Mouse (Mus musculus) limb, embryonic 10.5 days (tissue): ENCODE data around the gene 2610028H24Rik. TPM values are rescaled to one million over a fixed set of nuclear protein-coding genes. Genes with fewer than 3 reads are reported as not detected.

ENCODE experiments used
- DNase-seq: peaks from one replicate; pipeline ENCODE4 v3.0.0-alpha.2; 2017; ENCODE audit warnings: low spot score
- H3K27ac ChIP-seq: fragments of 300-500 bp; sonication (generic); 2 replicates; pipeline ENCODE4 v1.5.1; 2016; ENCODE audit warnings: mild to moderate bottlenecking
- H3K27me3 ChIP-seq: fragments of 300-500 bp; sonication (generic); 2 replicates; pipeline ENCODE4 v1.6.1; 2016; ENCODE audit warnings: low read depth, mild to moderate bottlenecking; ENCODE audit not compliant: poor library complexity, severe bottlenecking
- H3K36me3 ChIP-seq: fragments of 300-500 bp; sonication (generic); 2 replicates; pipeline ENCODE4 v1.6.1; 2016; ENCODE audit warnings: mild to moderate bottlenecking, moderate library complexity
- H3K4me1 ChIP-seq: fragments of 300-500 bp; sonication (generic); 2 replicates; pipeline ENCODE4 v1.6.1; 2016
- H3K4me3 ChIP-seq: fragments of 300-500 bp; sonication (generic); 2 replicates; pipeline ENCODE4 v1.5.1; 2016; ENCODE audit warnings: mild to moderate bottlenecking, moderate library complexity
- H3K9me3 ChIP-seq: fragments of 300-500 bp; sonication (generic); replicated peaks from 2 replicates; pipeline ENCODE4 v1.6.1; 2016; ENCODE audit warnings: mild to moderate bottlenecking
- WGBS: fragments of 180-500 bp; shearing (Covaris S2); methylation state at CpG from one replicate; pipeline ENCODE4 v1.1.7; 2016; 5-methylcytosine and 5-hydroxymethylcytosine counted together
- polyA plus RNA-seq: library from polyadenylated mRNA; unstranded; fragments of >200 nt; fragmentation: Nextera tagmentation; extraction: Ambion mirVana; gene quantifications from 2 replicates; pipeline ENCODE4 v1.2.1, GENCODE M21; 2016

2610028H24Rik gene
- polyA plus RNA-seq, 1 experiment from 2014 or later, result not detected

DNA sequence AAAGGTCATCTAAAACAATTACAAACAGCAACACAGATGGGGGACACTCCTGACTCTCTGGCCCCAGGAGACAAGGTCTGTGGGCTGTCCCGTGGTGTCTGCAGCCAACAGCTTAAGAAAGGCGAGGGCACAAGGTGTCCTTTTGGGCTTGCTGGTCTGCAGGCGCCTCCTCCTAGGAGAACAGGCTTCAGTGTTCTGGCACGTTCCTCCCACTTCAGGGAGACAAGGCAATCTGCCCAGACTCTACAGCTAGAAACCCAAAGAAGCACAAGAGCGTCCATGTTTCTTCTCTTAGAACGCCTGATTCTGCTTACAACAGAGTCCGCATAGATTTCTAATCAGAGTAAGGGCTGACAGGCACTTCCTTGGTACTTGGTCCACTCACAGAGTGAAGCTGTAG is 13.4 kb downstream of the 2610028H24Rik start:
- DNase-seq, result no peak
- no peaks in the 10 kb centered on the region for H3K4me1 ChIP-seq
- no peak overlapping the region for H3K4me3 ChIP-seq
- H3K27me3 ChIP-seq, result no peaks in the 10 kb centered on the region
- WGBS, result 94% methylated on average over 7 of the region's 7 CpGs
- peaks cover 45% of the 10 kb centered on the region for H3K36me3 ChIP-seq
- no peak overlapping the region for H3K27ac ChIP-seq
- H3K9me3 ChIP-seq, result no peaks in the 10 kb centered on the region

GRCm38 (mm10) chr10:76462721-76463120 is 13.8 kb downstream of the 2610028H24Rik start:
- WGBS, result 90% methylated on average over 6 of the region's 6 CpGs
- no peaks in the 10 kb centered on the region for H3K27me3 ChIP-seq

GRCm38 (mm10) chr10:76468203-76469162 is 19.6 kb downstream of the 2610028H24Rik start, which contains the start of the genes Mcm3ap and Ybey:
Mcm3ap (plus strand) TSS chr10:76468927.
Ybey (minus strand) TSS chr10:76469114.
- H3K36me3 ChIP-seq, result peaks cover 56% of the 10 kb centered on the region
- peak within 1 kb of the TSS; percentile 92 for H3K27ac ChIP-seq
- 2% methylated on average over 55 of the region's 55 CpGs for WGBS
- peak within 1 kb of the TSS; percentile 69 for H3K4me3 ChIP-seq
- H3K4me1 ChIP-seq, result peaks cover 3% of the 10 kb centered on the region; the same call in 1 of the 2 replicates
- H3K9me3 ChIP-seq, result no peaks in the 10 kb centered on the region
- peak; percentile 96 for DNase-seq
- H3K27me3 ChIP-seq, result no peaks in the 10 kb centered on the region

More at GRCm38 (mm10) chr10:76462721-76463120, 13.8 kb downstream of the 2610028H24Rik start:
- no peak for DNase-seq
- Histone ChIP-seq H3K36me3 (peaks cover 45% of the 10 kb centered on the region), H3K9me3 (no peaks in the 10 kb centered on the region), H3K4me1 (0 out of 2 replicates have a peak, but pooled peaks cover 2% of the 10 kb centered on the region), H3K27ac (no peak overlapping the region), H3K4me3 (no peak overlapping the region)

- WGBS, result 94% methylated on average over 5 of the region's 5 CpGs
- Histone ChIP-seq H3K36me3 (peaks cover 88% of the 10 kb centered on the region), H3K4me1 (no peaks in the 10 kb centered on the region), H3K27me3 (no peaks in the 10 kb centered on the region), H3K9me3 (no peaks in the 10 kb centered on the region), H3K4me3 (no peak overlapping the region), H3K27ac (no peak overlapping the region)
- DNase-seq, result no peak
Observed at GRCm38 (mm10) chr10:76473759-76474158, 24.9 kb downstream of the 2610028H24Rik start.

GRCm38 (mm10) chr10:76480851-76481250 is 32.0 kb downstream of the 2610028H24Rik start:
- no peak for DNase-seq
- 92% methylated on average over 13 of the region's 13 CpGs for WGBS
- Histone ChIP-seq H3K9me3 (no peaks in the 10 kb centered on the region), H3K4me1 (no peaks in the 10 kb centered on the region), H3K27ac (no peak overlapping the region), H3K27me3 (no peaks in the 10 kb centered on the region), H3K36me3 (peaks cover 98% of the 10 kb centered on the region), H3K4me3 (no peak overlapping the region)

DNA sequence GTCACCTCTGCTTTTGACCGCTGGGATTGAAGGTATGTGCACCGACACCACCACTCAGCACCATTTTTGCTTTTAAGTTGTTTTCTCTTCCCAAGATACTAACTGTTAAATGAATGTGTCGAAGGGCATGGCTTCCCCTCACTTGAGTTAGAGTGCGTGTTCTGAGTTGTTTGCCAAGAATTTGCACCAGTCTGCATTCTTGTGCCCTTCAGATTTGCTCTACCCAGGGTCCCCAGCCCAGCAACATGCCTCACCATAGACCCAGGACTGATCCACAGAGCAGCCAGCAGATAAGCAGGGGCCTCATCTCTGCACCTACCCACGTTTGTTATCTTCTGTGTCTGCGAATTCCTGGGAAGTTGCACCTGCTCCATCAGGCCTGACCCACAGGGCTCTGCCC is 32.6 kb downstream of the 2610028H24Rik start:
- no peaks in the 10 kb centered on the region for H3K27me3 ChIP-seq
- H3K27ac ChIP-seq, result no peak overlapping the region
- no peak overlapping the region for H3K4me3 ChIP-seq
- WGBS, result 92% methylated on average over 6 of the region's 6 CpGs
- no peaks in the 10 kb centered on the region for H3K9me3 ChIP-seq
- no peak for DNase-seq
- H3K4me1 ChIP-seq, result no peaks in the 10 kb centered on the region
- H3K36me3 ChIP-seq, result peaks cover 98% of the 10 kb centered on the region

DNA sequence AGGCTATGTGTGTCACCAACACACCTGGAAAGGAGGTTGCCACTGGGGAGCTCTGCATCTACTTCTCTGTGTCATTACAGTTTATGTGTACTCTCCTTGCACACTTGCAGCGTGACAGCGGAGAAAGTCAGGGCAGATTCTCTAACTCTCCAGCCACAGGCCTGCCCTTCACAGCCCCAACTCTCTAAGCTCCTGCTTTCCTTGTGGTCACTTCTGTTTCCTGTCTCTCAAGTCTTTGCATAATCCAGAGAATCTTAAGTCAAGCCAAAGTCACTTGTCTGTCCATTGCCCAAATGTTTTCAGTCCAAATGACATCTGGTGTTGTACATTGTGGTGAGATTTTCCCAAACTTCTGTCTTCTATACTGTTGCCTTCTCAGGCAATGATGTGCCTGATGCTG is 37.4 kb downstream of the 2610028H24Rik start:
- Histone ChIP-seq H3K27me3 (no peaks in the 10 kb centered on the region), H3K9me3 (no peaks in the 10 kb centered on the region), H3K36me3 (peaks cover 99% of the 10 kb centered on the region), H3K4me1 (no peaks in the 10 kb centered on the region), H3K4me3 (no peak overlapping the region), H3K27ac (no peak overlapping the region)
- WGBS, result 96% methylated on average over 2 of the region's 2 CpGs
- DNase-seq, result no peak

DNA sequence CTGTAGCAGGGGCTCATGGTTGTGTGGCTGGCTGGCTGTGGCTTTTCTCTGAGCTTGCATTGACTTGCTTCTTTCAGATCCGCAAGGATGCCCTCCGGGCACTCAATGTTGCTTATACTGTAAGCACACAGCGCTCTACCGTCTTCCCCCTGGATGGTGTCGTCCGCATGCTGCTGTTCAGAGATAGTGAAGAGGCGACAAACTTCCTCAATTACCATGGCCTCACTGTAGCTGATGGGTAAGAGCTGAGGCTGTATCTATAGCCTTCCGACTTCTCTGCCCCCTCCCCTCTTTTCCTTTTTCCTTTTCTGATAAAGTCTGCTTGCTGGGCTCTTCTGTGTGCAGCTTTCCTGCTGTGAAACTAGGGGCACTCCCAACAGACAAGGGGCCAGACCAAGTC is 39.4 kb downstream of the 2610028H24Rik start:
- H3K4me3 ChIP-seq, result no peak overlapping the region
- H3K36me3 ChIP-seq, result peaks cover 96% of the 10 kb centered on the region
- no peak for DNase-seq
- no peaks in the 10 kb centered on the region for H3K9me3 ChIP-seq
- H3K27me3 ChIP-seq, result no peaks in the 10 kb centered on the region
- no peaks in the 10 kb centered on the region for H3K4me1 ChIP-seq
- 93% methylated on average over 8 of the region's 8 CpGs for WGBS
- H3K27ac ChIP-seq, result no peak overlapping the region

DNA sequence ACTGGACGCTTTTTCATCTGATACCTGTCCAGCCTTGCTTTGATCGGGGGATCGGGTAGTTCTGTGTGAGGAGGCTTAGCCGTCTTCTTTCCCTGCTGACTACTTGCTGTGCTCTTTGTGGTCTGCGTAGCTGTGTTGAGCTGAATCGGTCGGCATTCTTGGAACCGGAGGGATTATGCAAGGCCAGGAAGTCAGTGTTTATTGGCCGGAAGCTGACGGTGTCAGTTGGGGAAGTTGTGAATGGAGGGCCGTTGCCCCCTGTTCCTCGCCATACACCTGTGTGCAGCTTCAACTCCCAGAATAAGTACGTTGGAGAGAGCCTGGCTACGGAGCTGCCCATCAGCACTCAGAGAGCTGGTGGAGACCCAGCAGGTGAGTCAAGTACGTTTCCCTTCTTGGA is 40.3 kb downstream of the 2610028H24Rik start:
- no peaks in the 10 kb centered on the region for H3K4me1 ChIP-seq
- no peak for DNase-seq
- no peak overlapping the region for H3K4me3 ChIP-seq
- H3K27me3 ChIP-seq, result no peaks in the 10 kb centered on the region
- 90% methylated on average over 15 of the region's 15 CpGs for WGBS
- peaks cover 96% of the 10 kb centered on the region for H3K36me3 ChIP-seq
- H3K27ac ChIP-seq, result no peak overlapping the region
- no peaks in the 10 kb centered on the region for H3K9me3 ChIP-seq

GRCm38 (mm10) chr10:76493527-76493926 is 44.6 kb downstream of the 2610028H24Rik start:
- peaks cover 90% of the 10 kb centered on the region for H3K36me3 ChIP-seq
- H3K4me1 ChIP-seq, result no peaks in the 10 kb centered on the region
- WGBS, result 88% methylated on average over 1 of the region's 1 CpGs
- no peak for DNase-seq
- H3K27me3 ChIP-seq, result no peaks in the 10 kb centered on the region
- H3K27ac ChIP-seq, result no peak overlapping the region
- no peak overlapping the region for H3K4me3 ChIP-seq
- no peaks in the 10 kb centered on the region for H3K9me3 ChIP-seq

GRCm38 (mm10) chr10:76495501-76495900 is 46.6 kb downstream of the 2610028H24Rik start:
- no peak overlapping the region for H3K4me3 ChIP-seq
- H3K4me1 ChIP-seq, result no peaks in the 10 kb centered on the region
- no peaks in the 10 kb centered on the region for H3K9me3 ChIP-seq
- H3K27ac ChIP-seq, result no peak overlapping the region
- H3K36me3 ChIP-seq, result peaks cover 90% of the 10 kb centered on the region
- no peaks in the 10 kb centered on the region for H3K27me3 ChIP-seq
- 92% methylated on average over 6 of the region's 6 CpGs for WGBS
- DNase-seq, result no peak

DNA sequence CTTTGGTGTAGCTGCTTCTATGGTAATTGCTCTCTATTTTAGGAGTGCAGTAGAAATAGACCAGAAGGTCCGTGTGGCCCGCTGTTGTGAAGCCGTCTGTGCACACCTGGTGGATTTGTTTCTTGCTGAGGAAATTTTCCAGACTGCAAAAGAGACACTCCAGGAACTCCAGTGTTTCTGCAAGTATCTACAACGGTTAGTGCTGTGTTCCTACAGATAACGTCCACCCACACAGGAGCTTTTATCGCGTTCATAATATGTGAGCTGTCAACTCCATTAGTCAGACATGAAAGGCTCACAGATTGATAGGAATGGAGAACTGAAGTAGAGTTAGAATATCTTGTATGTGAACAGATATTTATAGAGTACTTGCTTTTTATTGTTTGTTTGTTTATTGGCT is 47.5 kb downstream of the 2610028H24Rik start:
- Histone ChIP-seq H3K27ac (no peak overlapping the region), H3K4me1 (no peaks in the 10 kb centered on the region), H3K27me3 (no peaks in the 10 kb centered on the region), H3K9me3 (no peaks in the 10 kb centered on the region), H3K4me3 (no peak overlapping the region), H3K36me3 (peaks cover 90% of the 10 kb centered on the region)
- WGBS, result 94% methylated on average over 7 of the region's 7 CpGs
- DNase-seq, result no peak

- no peak for DNase-seq
- peaks cover 93% of the 10 kb centered on the region for H3K36me3 ChIP-seq
Observed at GRCm38 (mm10) chr10:76497522-76497921, 48.6 kb downstream of the 2610028H24Rik start.

More at GRCm38 (mm10) chr10:76497522-76497921, 48.6 kb downstream of the 2610028H24Rik start:
- Histone ChIP-seq H3K27ac (no peak overlapping the region), H3K27me3 (no peaks in the 10 kb centered on the region), H3K4me3 (no peak overlapping the region), H3K9me3 (no peaks in the 10 kb centered on the region), H3K4me1 (no peaks in the 10 kb centered on the region)
- WGBS, result 97% methylated on average over 4 of the region's 4 CpGs
